Mouse (Mus musculus): ENCODE data around the gene Ppargc1a. TPM values are rescaled to one million over a fixed set of nuclear protein-coding genes. Genes with fewer than 3 reads are reported as not detected.

The Ppargc1a gene
- polyA plus RNA-seq, 1 experiment = 23.0 TPM

GRCm38 (mm10) chr5:51591537-51592154 is 24.1 kb upstream of the Ppargc1a start:
- no peak for TF ChIP-seq POLR2A (IDR thresholded peaks at IDR 0.05; ENCODE audit: low read depth, low read length)
- peak; percentile 12; the same call in 1 of the 2 replicates for TF ChIP-seq CTCF (conservative IDR thresholded peaks at IDR 0.05; ENCODE audit: insufficient read depth, insufficient read length, low read depth, low read length)
- H3K4me3 ChIP-seq (ENCODE audit: insufficient read depth, low read depth, low read length) = no peak overlapping the region
- no peaks in the 10 kb centered on the region for H3K36me3 ChIP-seq (ENCODE audit: control insufficient read depth, insufficient read depth, low read length)
- H3K27ac ChIP-seq (ENCODE audit: insufficient read depth, low read depth, low read length) = peak overlapping the region; percentile 22
- H3K27me3 ChIP-seq (replicated peaks; ENCODE audit: control insufficient read depth, insufficient read depth, low read length) = no peaks in the 10 kb centered on the region
- WGBS = 11% methylated on average over 11 of the region's 11 CpGs
- H3K4me1 ChIP-seq (ENCODE audit: control insufficient read depth, insufficient read depth, low read length) = peaks cover 4% of the 10 kb centered on the region; the same call in 1 of the 2 replicates
- DNase-seq = peak; percentile 87

GRCm38 (mm10) chr5:51586187-51586586 is 18.7 kb upstream of the Ppargc1a start:
- Histone ChIP-seq H3K36me3 (ENCODE audit: control insufficient read depth, insufficient read depth, low read length) (no peaks in the 10 kb centered on the region), H3K27me3 (replicated peaks; ENCODE audit: control insufficient read depth, insufficient read depth, low read length) (no peaks in the 10 kb centered on the region), H3K4me1 (ENCODE audit: control insufficient read depth, insufficient read depth, low read length) (peaks cover 18% of the 10 kb centered on the region), H3K4me3 (ENCODE audit: insufficient read depth, low read depth, low read length) (no peak overlapping the region), H3K27ac (ENCODE audit: insufficient read depth, low read depth, low read length) (no peak overlapping the region)
- DNase-seq = peak; percentile 35
- TF ChIP-seq CTCF (conservative IDR thresholded peaks at IDR 0.05; ENCODE audit: insufficient read depth, insufficient read length, low read depth, low read length) = peak; percentile 51
- no peak for TF ChIP-seq POLR2A (IDR thresholded peaks at IDR 0.05; ENCODE audit: low read depth, low read length)
- 85% methylated on average over 2 of the region's 2 CpGs for WGBS

GRCm38 (mm10) chr5:51584987-51585386 is 17.5 kb upstream of the Ppargc1a start:
- TF ChIP-seq POLR2A (IDR thresholded peaks at IDR 0.05; ENCODE audit: low read depth, low read length) (no peak), CTCF (conservative IDR thresholded peaks at IDR 0.05; ENCODE audit: insufficient read depth, insufficient read length, low read depth, low read length) (no peak)
- no peaks in the 10 kb centered on the region for H3K27me3 ChIP-seq (replicated peaks; ENCODE audit: control insufficient read depth, insufficient read depth, low read length)
- DNase-seq = peak; percentile 68
- WGBS = 33% methylated on average over 6 of the region's 6 CpGs
- peaks cover 18% of the 10 kb centered on the region for H3K4me1 ChIP-seq (ENCODE audit: control insufficient read depth, insufficient read depth, low read length)
- H3K36me3 ChIP-seq (ENCODE audit: control insufficient read depth, insufficient read depth, low read length) = no peaks in the 10 kb centered on the region
- H3K4me3 ChIP-seq (ENCODE audit: insufficient read depth, low read depth, low read length) = no peak overlapping the region
- no peak overlapping the region for H3K27ac ChIP-seq (ENCODE audit: insufficient read depth, low read depth, low read length)

- Histone ChIP-seq H3K4me1 (ENCODE audit: control insufficient read depth, insufficient read depth, low read length) (peaks cover 18% of the 10 kb centered on the region), H3K4me3 (ENCODE audit: insufficient read depth, low read depth, low read length) (no peak overlapping the region), H3K27me3 (replicated peaks; ENCODE audit: control insufficient read depth, insufficient read depth, low read length) (no peaks in the 10 kb centered on the region), H3K27ac (ENCODE audit: insufficient read depth, low read depth, low read length) (peak overlapping the region; percentile 96), H3K36me3 (ENCODE audit: control insufficient read depth, insufficient read depth, low read length) (no peaks in the 10 kb centered on the region)
- DNase-seq = no peak
- 77% methylated on average over 3 of the region's 3 CpGs for WGBS
- TF ChIP-seq POLR2A (IDR thresholded peaks at IDR 0.05; ENCODE audit: low read depth, low read length) = no peak
- no peak for TF ChIP-seq CTCF (conservative IDR thresholded peaks at IDR 0.05; ENCODE audit: insufficient read depth, insufficient read length, low read depth, low read length)
Measured at GRCm38 (mm10) chr5:51584186-51584585, 16.7 kb upstream of the Ppargc1a start.

GRCm38 (mm10) chr5:51583632-51584031 is 16.1 kb upstream of the Ppargc1a start:
- Histone ChIP-seq H3K4me1 (ENCODE audit: control insufficient read depth, insufficient read depth, low read length) (peaks cover 18% of the 10 kb centered on the region), H3K27me3 (replicated peaks; ENCODE audit: control insufficient read depth, insufficient read depth, low read length) (no peaks in the 10 kb centered on the region), H3K27ac (ENCODE audit: insufficient read depth, low read depth, low read length) (peak overlapping the region; percentile 96), H3K36me3 (ENCODE audit: control insufficient read depth, insufficient read depth, low read length) (no peaks in the 10 kb centered on the region), H3K4me3 (ENCODE audit: insufficient read depth, low read depth, low read length) (no peak overlapping the region)
- DNase-seq = peak; percentile 79
- 71% methylated on average over 3 of the region's 3 CpGs for WGBS
- TF ChIP-seq CTCF (conservative IDR thresholded peaks at IDR 0.05; ENCODE audit: insufficient read depth, insufficient read length, low read depth, low read length) (no peak), POLR2A (IDR thresholded peaks at IDR 0.05; ENCODE audit: low read depth, low read length) (no peak)

- H3K36me3 ChIP-seq (ENCODE audit: control insufficient read depth, insufficient read depth, low read length) = no peaks in the 10 kb centered on the region
- H3K27me3 ChIP-seq (replicated peaks; ENCODE audit: control insufficient read depth, insufficient read depth, low read length) = no peaks in the 10 kb centered on the region
- TF ChIP-seq POLR2A (IDR thresholded peaks at IDR 0.05; ENCODE audit: low read depth, low read length) (no peak), CTCF (conservative IDR thresholded peaks at IDR 0.05; ENCODE audit: insufficient read depth, insufficient read length, low read depth, low read length) (no peak)
- H3K27ac ChIP-seq (ENCODE audit: insufficient read depth, low read depth, low read length) = peak overlapping the region; percentile 96
- peaks cover 18% of the 10 kb centered on the region for H3K4me1 ChIP-seq (ENCODE audit: control insufficient read depth, insufficient read depth, low read length)
- WGBS = 47% methylated on average over 4 of the region's 4 CpGs
- H3K4me3 ChIP-seq (ENCODE audit: insufficient read depth, low read depth, low read length) = no peak overlapping the region
- DNase-seq = peak; percentile 46
Measured at GRCm38 (mm10) chr5:51583030-51583429, 15.5 kb upstream of the Ppargc1a start.

GRCm38 (mm10) chr5:51582618-51583017 is 15.1 kb upstream of the Ppargc1a start:
- no peak for TF ChIP-seq CTCF (conservative IDR thresholded peaks at IDR 0.05; ENCODE audit: insufficient read depth, insufficient read length, low read depth, low read length)
- no peak for TF ChIP-seq POLR2A (IDR thresholded peaks at IDR 0.05; ENCODE audit: low read depth, low read length)
- H3K27me3 ChIP-seq (replicated peaks; ENCODE audit: control insufficient read depth, insufficient read depth, low read length) = no peaks in the 10 kb centered on the region
- 45% methylated on average over 5 of the region's 5 CpGs for WGBS
- peak overlapping the region; percentile 96; the same call in 1 of the 2 replicates for H3K27ac ChIP-seq (ENCODE audit: insufficient read depth, low read depth, low read length)
- no peaks in the 10 kb centered on the region for H3K36me3 ChIP-seq (ENCODE audit: control insufficient read depth, insufficient read depth, low read length)
- H3K4me1 ChIP-seq (ENCODE audit: control insufficient read depth, insufficient read depth, low read length) = peaks cover 18% of the 10 kb centered on the region
- DNase-seq = peak; percentile 71
- H3K4me3 ChIP-seq (ENCODE audit: insufficient read depth, low read depth, low read length) = no peak overlapping the region

All from kidney, adult 2 months (tissue).